Mouse (Mus musculus) bone marrow, adult 2 months (tissue): ENCODE measurements around the gene Ube2n.

Experiments used
- CTCF ChIP-seq: fragments of 200-500 bp; IDR thresholded peaks from 2 replicates; pipeline ENCODE4 v1.5.1; 2011; ENCODE audit warnings: low read length, control low read depth; ENCODE audit not compliant: control insufficient read depth, insufficient read depth
- POLR2A ChIP-seq: fragments of 200-500 bp; IDR thresholded peaks from 2 replicates; pipeline ENCODE4 v1.6.1; 2011; ENCODE audit warnings: low read depth, mild to moderate bottlenecking, control low read depth, low read length, borderline replicate concordance; ENCODE audit not compliant: control insufficient read depth

DNA sequence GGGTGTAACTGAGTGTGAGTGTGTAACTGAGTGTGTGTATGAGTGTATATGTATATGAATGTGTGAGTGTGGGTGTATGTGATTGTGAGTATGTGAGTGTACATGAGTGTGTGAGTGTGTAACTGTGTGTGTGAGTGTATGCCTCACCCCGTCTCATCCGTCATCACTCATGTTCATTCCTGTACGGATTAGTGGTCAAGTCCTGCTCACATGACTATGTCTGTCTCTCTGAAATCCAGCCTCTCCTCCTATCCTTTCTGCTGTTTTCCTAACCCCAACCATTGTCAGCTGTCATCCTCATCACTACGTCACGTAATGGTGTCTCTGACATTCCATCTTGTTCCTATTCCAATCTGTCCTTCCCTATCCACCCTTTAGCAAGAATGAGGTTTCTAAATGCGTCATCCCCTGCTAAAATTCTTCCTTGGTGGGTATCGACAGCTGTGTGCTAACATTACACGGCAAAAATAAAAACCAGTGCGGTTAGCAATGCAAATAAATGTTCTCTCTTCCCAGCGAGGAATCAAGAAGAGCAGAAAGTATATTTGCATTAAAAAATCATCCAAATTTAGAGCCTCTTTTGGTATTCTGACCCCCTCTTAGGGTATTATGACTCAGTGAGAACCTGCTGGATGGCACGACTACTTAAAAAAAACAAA lies 42.9 kb upstream of the Ube2n start:
- TF ChIP-seq CTCF (no peak), POLR2A (no peak)
